ENCODE assay signal across 28 mouse cellular contexts in the genomic region with DNA sequence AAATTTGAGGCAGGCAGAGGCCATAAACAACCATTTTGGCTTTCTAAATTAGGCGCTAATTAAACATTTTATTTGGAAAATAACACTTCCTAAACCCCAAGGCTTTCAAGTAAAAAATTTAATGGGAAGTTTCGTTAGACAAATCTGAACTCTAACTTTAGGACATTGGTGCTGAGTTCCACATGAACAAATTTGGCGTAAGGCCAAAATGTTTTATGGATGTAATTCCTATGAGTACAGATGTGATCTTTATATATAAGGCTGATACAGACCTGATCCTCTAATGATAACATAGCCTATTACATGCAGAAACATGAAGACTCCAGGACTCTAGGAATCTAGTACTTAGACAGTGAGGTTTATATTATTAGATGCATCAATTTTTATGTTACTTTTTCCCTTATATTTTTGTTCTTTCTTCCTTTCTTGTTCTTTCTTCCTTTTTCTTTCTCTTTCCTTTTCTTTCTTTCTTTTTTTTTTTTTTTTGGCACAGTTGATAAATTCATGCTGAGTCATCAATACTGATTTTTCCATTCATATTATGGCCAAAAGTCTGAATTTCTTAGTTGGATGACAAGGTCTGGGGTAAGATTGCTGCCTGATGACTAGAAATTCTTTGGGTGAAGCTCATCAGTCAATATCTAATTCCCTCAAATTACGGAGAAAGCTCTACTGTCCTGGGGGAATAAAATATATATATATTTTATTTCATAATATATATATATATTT. TPM values are rescaled to one million over a fixed set of nuclear protein-coding genes. Genes with fewer than 3 reads are reported as not detected.
"Had no signal": no experiment of that assay in that cellular context is flagged by ENCODE, and none has a peak within 500 bp of the region (broad histone marks: within the 10 kb centered on the region; RNA-seq: fewer than 3 reads in every experiment).

No protein-coding gene starts in this region.

- H3K9me3 ChIP-seq: heart, embryonic 10.5 days; heart, embryonic 12.5 days; hindbrain, embryonic 10.5 days; hindbrain, embryonic 12.5 days; intestine, embryonic 15.5 days; kidney, embryonic 15.5 days; liver, embryonic 13.5 days; liver, embryonic 15.5 days had no signal

- H3K4me3 ChIP-seq: gastrocnemius, adult 2 months; heart, embryonic 10.5 days; heart, embryonic 12.5 days; hindbrain, embryonic 10.5 days; hindbrain, embryonic 12.5 days; intestine, embryonic 15.5 days; kidney, embryonic 15.5 days; layer of hippocampus, adult 2 months; left cerebral cortex, adult 2 months; liver, embryonic 13.5 days; liver, embryonic 15.5 days had no signal

- H3K4me2 ChIP-seq: heart, embryonic 12.5 days; hindbrain, embryonic 12.5 days; hindbrain, embryonic 14.5 days; intestine, embryonic 15.5 days; kidney, embryonic 15.5 days; liver, embryonic 11.5 days; liver, embryonic 13.5 days; liver, embryonic 15.5 days had no signal

- H3K27ac ChIP-seq: gastrocnemius, adult 2 months; heart, embryonic 10.5 days; hindbrain, embryonic 10.5 days; hindbrain, embryonic 12.5 days; hindbrain, embryonic 14.5 days; intestine, embryonic 15.5 days; kidney, embryonic 15.5 days; layer of hippocampus, adult 2 months; left cerebral cortex, adult 2 months; liver, embryonic 13.5 days; liver, embryonic 15.5 days had no signal

- DNase-seq: gastrocnemius, adult 2 months; gastrocnemius, postnatal 10 days; gastrocnemius, postnatal 25 days; heart, adult 18-20 months; heart, postnatal 10 days; heart, postnatal 4 days; kidney, adult 11 months; kidney, adult 2 months; kidney, adult 9 months; kidney, postnatal 10 days; kidney, postnatal 25 days; kidney, postnatal 4 days; liver; liver, embryonic 13.5 days had no signal

- H3K36me3 ChIP-seq: heart, embryonic 10.5 days; heart, embryonic 12.5 days; hindbrain, embryonic 10.5 days; hindbrain, embryonic 12.5 days; intestine, embryonic 15.5 days; kidney, embryonic 15.5 days; liver, embryonic 13.5 days; liver, embryonic 15.5 days had no signal

- H3K9ac ChIP-seq: heart, embryonic 12.5 days; hindbrain, embryonic 12.5 days; hindbrain, embryonic 14.5 days; intestine, embryonic 15.5 days; kidney, embryonic 15.5 days; liver, embryonic 13.5 days; liver, embryonic 15.5 days had no signal

- ATAC-seq: hindbrain, embryonic 16.5 days; inflammation-experienced regulatory T-cells, adult 6 months; intestine, embryonic 15.5 days had no signal

RNA-seq across cellular contexts. Expression of a gene that starts 5.0 kb away (rescaled TPM):
- total RNA-seq: granulocyte monocyte progenitor cell, adult 5-6 weeks had no signal
- polyA plus RNA-seq: inflammation-experienced regulatory T-cells, adult 6 months had no signal
